Mouse (Mus musculus) forebrain, embryonic 16.5 days (tissue): Measurements from ENCODE around the gene Olfr1066. TPM values are rescaled to one million over a fixed set of nuclear protein-coding genes. Genes with fewer than 3 reads are reported as not detected.
"Not testable (repeated sequence)": the region's sequence is repeated elsewhere in the genome, so short reads cannot be mapped to it uniquely, and the experiment has no call there.

ENCODE experiments used
- ATAC-seq: fragments of 200-750 bp; cut with Nextera tagmentation; 2 replicates; pipeline ENCODE4 v1.8.0; 2017; ENCODE audit warnings: mild to moderate bottlenecking, moderate library complexity
- H3K27ac ChIP-seq: fragments of 300-500 bp; sonication (generic); 2 replicates; pipeline ENCODE4 v1.5.1; 2014; ENCODE audit warnings: low read length, control low read depth
- H3K27me3 ChIP-seq: fragments of 300-500 bp; sonication (generic); replicated peaks from 2 replicates; pipeline ENCODE4 v1.6.1; 2014; ENCODE audit warnings: low read length; ENCODE audit not compliant: control insufficient read depth, insufficient read depth
- H3K36me3 ChIP-seq: fragments of 300-500 bp; sonication (generic); 2 replicates; pipeline ENCODE4 v1.6.1; 2014; ENCODE audit not compliant: control insufficient read depth, insufficient read depth
- H3K4me1 ChIP-seq: fragments of 300-500 bp; sonication (generic); replicated peaks from 2 replicates; pipeline ENCODE4 v1.6.1; 2014; ENCODE audit warnings: low read length; ENCODE audit not compliant: control insufficient read depth, insufficient read depth
- H3K4me2 ChIP-seq: fragments of 300-500 bp; sonication (generic); 2 replicates; pipeline ENCODE4 v1.6.1; 2014; ENCODE audit warnings: mild to moderate bottlenecking, low read length, control low read depth
- H3K4me3 ChIP-seq: fragments of 300-500 bp; sonication (generic); replicated peaks from 2 replicates; pipeline ENCODE4 v1.5.1; 2014; ENCODE audit warnings: mild to moderate bottlenecking, low read length, control low read depth
- H3K9ac ChIP-seq: fragments of 300-500 bp; sonication (generic); replicated peaks from 2 replicates; pipeline ENCODE4 v1.6.1; 2014; ENCODE audit warnings: low read depth, low read length, control low read depth
- H3K9me3 ChIP-seq: fragments of 300-500 bp; sonication (generic); 2 replicates; pipeline ENCODE4 v1.6.1; 2016; ENCODE audit warnings: low read length; ENCODE audit not compliant: control insufficient read depth
- WGBS: fragments of 180-500 bp; shearing (Covaris S2); extraction: QIAGEN DNeasy Blood & Tissue Kit; methylation state at CpG from one replicate; pipeline ENCODE4 v1.1.7; 2014; 5-methylcytosine and 5-hydroxymethylcytosine counted together
- polyA plus RNA-seq: library from polyadenylated mRNA; unstranded; fragments of >200 nt; fragmentation: Nextera tagmentation; extraction: Ambion mirVana; gene quantifications from 2 replicates; pipeline ENCODE4 v1.2.1, GENCODE M21; 2015

The Olfr1066 gene
- polyA plus RNA-seq = not detected in 2 replicates

DNA sequence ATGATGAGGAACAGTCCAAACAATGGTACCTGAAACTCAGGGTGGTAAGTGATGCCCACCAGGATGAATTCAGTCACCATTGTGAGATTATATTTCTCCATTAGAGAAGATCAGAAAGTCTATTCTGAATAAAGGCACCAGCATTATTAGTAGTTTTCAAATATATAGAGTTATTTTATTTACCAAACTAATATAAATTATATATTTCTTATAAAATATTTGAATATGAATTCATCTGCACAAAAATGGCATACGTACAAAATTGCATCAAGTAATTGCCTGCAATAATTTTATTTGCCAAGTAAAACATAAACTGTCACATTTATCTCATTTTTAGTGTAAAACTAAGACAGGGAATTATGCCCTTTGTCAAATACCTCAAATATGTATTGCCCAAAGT, at the start of gene Olfr1066:
Gene Olfr1066 (minus strand): TSS at position 101 of the 400 bp plus-strand sequence.
- WGBS = 91% methylated on average over 1 of the region's 1 CpGs
- Histone ChIP-seq H3K9ac (no peak within 1 kb of the TSS), H3K4me2 (no peak within 1 kb of the TSS)

DNA sequence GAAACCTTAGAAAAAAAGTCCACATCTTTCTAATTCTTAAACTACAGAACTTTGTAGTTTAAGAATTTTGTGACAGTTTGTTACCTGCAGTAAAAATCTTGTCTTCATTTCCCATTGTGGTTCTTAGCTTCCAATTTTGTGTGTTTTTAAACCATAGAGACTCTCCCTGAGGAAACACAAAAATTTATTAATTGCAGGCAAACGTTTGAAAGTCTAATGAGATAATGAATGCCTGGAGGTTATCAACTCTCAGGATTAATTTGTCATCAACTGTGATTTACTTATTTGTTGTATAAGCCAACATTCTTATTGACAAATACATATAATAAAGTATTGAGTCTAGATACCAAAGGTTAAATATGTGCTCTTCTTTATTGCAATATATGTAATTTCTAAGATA, 31.2 kb upstream of the Olfr1066 start, which contains the start of gene Olfr228:
Gene Olfr228 (minus strand): TSS at position 101 of the 400 bp plus-strand sequence.
- WGBS = 48% methylated on average over 1 of the region's 1 CpGs
- Histone ChIP-seq H3K9ac (no peak within 1 kb of the TSS), H3K4me2 (no peak within 1 kb of the TSS), H3K27ac (no peak within 1 kb of the TSS), H3K4me3 (no peak within 1 kb of the TSS), H3K9me3 (no peaks in the 10 kb centered on the region), H3K36me3 (no peaks in the 10 kb centered on the region), H3K4me1 (no peaks in the 10 kb centered on the region), H3K27me3 (no peaks in the 10 kb centered on the region)
- ATAC-seq = no peak

More for the DNA sequence above, at the start of gene Olfr1066:
- Histone ChIP-seq H3K27ac (no peak within 1 kb of the TSS), H3K4me1 (no peaks in the 10 kb centered on the region), H3K27me3 (no peaks in the 10 kb centered on the region), H3K9me3 (no peaks in the 10 kb centered on the region), H3K4me3 (no peak within 1 kb of the TSS), H3K36me3 (no peaks in the 10 kb centered on the region)
- ATAC-seq = no peak

DNA sequence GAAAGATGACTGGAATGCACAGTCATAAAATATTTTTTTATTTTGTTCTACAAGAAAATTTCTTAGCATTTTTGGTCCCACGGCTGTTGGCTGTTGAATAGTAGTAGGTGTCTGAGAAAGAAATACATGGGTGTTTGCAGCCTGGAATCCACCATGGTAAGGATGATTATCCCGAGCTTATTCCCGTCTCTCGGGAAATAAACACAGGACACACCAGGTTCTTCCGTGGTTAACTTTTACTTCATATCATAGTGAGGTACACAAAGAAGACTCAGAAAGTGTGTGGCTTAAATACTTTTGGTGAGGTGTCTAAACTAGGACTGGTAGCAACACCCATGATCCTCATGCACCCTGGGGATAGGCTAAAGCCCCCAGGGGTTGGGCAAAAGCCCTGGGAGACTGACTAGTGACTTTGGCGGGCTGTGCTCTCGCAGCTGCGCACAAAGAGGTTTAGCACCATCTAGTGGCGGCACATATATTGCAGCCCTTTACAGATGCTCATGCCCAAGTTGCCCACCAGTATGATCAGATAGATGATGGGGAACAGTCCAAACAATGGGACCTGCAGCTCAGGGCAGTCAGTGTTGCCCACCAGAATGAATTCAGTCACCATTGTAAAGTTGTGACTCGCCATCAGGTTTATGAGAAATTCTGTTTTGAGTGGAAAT, 8.5 kb upstream of the Olfr1066 start:
- Histone ChIP-seq H3K9me3 (no peaks in the 10 kb centered on the region), H3K36me3 (no peaks in the 10 kb centered on the region), H3K27ac (no peak overlapping the region), H3K4me2 (peak overlapping the region; percentile 23; the same call in 1 of the 2 replicates), H3K4me3 (no peak overlapping the region), H3K9ac (no peak overlapping the region), H3K27me3 (no peaks in the 10 kb centered on the region), H3K4me1 (no peaks in the 10 kb centered on the region)
- ATAC-seq = peak; percentile 77
- 41% methylated on average over 10 of the region's 10 CpGs for WGBS

DNA sequence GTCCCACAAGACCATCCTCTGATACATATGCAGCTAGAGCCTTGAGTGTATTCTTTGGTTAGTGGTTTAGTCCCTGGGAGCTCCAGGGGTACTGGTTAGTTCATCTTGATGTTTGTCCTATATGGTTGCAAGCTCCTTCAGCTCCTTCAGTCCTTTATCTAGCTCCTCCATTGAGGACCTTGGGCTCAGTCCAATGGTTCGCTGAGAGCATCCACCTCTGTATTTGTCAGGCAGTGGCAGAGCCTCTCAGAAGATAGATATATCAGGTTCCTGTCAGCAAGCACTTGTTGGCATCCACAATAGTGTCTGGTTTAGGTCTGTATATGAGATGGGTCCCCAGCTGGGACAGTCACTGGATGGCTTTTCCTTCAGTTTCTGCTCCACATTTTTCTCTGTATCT, 4.4 kb upstream of the Olfr1066 start:
- H3K27me3 ChIP-seq = no peaks in the 10 kb centered on the region
- WGBS = 83% methylated on average over 1 of the region's 1 CpGs
- H3K4me1 ChIP-seq = no peaks in the 10 kb centered on the region
- no peaks in the 10 kb centered on the region for H3K9me3 ChIP-seq
- no peaks in the 10 kb centered on the region for H3K36me3 ChIP-seq
- no peak overlapping the region for H3K27ac ChIP-seq
- no peak overlapping the region for H3K4me2 ChIP-seq
- ATAC-seq = no peak
- no peak overlapping the region for H3K4me3 ChIP-seq
- no peak overlapping the region for H3K9ac ChIP-seq

DNA sequence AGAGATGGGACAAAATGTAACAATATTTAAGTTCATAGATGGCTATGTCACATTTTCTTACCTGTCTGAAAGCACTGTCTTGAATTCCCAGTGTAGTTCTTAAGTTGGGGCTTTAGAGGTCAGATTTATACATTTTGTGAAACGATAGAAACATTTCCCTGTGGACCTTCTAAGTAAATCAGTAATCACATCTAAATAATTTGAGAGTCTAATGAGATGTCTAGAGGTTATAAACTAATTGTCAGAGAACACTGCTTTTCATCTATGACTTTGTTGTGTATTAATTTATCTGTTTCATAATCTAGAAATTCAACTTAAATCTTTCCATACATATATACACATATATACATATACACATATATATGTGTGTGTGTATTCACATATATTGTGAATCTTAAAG, 5.6 kb downstream of the Olfr1066 start, which contains the start of gene Olfr1065:
Gene Olfr1065 (minus strand): TSS at position 101 of the 400 bp plus-strand sequence.
- H3K27me3 ChIP-seq, H3K4me3 ChIP-seq, H3K27ac ChIP-seq, H3K4me2 ChIP-seq, H3K36me3 ChIP-seq, H3K9me3 ChIP-seq, H3K9ac ChIP-seq, H3K4me1 ChIP-seq, ATAC-seq: not testable (repeated sequence)
- no CpG with 5 or more reads among the region's 1 CpGs for WGBS

DNA sequence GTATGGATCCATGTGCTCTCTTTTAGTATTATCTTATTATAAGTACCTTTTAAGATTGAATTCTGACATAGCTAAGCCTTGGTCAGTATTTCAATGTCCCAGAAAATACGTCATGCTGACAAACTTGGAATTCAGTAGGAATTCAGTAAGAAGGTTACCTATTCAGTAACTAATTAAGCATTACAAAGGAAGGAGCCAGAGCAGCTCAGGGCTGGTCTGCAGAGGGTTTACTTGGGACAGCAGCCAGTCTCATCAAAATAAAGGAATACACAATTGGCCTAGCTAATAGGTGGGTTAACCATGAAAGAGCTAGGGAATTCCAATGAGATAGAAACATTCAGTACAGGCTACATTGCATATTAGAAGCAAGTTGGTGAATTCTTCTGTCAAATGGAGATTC, 14.0 kb downstream of the Olfr1066 start:
- H3K4me2 ChIP-seq, H3K4me3 ChIP-seq, H3K4me1 ChIP-seq, H3K9me3 ChIP-seq, ATAC-seq, H3K27me3 ChIP-seq, H3K27ac ChIP-seq, H3K36me3 ChIP-seq, H3K9ac ChIP-seq: not testable (repeated sequence)
- 24% methylated on average over 1 of the region's 1 CpGs for WGBS

DNA sequence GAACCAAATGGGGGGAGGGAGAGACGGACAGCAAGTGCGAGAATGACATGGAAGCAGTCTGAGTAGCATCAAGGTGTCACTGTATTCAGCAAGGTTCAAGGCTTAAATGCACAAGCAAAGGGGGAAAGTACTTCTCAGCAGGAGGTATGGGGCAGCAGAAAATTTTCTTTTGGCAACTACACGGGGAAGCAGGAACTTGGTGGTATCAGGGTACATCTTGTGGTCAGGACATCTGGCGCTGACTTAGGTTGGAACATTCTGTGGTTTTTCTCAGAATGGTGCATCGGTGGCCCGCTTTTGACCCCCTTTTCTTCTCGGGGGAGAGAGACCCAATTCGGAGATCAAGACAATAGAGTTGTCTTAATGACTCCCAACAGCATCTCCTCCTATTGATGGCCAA, 27.6 kb downstream of the Olfr1066 start:
- H3K27ac ChIP-seq, H3K4me1 ChIP-seq, H3K27me3 ChIP-seq, H3K36me3 ChIP-seq, H3K9me3 ChIP-seq, H3K4me2 ChIP-seq, H3K4me3 ChIP-seq, H3K9ac ChIP-seq, ATAC-seq: not testable (repeated sequence)
- WGBS = 95% methylated on average over 8 of the region's 8 CpGs

DNA sequence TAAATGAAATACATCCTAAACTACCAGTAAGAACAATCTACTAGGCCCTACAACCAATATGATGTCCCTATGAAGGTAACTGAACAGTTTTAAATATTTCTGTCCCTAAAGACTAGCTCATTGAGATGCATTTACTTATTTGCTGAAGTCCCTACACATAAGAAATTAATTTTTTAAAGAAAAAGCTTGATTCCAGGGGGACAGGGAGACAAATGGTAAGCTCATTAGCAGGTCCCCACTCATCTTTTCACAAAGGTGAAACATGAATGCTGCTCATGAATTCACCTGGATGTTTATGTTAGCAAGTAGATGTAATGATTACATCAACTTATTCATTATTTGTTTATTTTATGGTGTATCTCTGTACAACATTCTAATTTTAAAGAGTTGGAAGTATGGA, 29.4 kb downstream of the Olfr1066 start, which contains the start of gene Olfr1062:
Gene Olfr1062 (minus strand): TSS at position 101 of the 400 bp plus-strand sequence.
- not testable (repeated sequence) for H3K36me3 ChIP-seq, H3K27ac ChIP-seq, H3K4me1 ChIP-seq, H3K27me3 ChIP-seq, ATAC-seq, H3K9me3 ChIP-seq, H3K9ac ChIP-seq, H3K4me2 ChIP-seq, H3K4me3 ChIP-seq

DNA sequence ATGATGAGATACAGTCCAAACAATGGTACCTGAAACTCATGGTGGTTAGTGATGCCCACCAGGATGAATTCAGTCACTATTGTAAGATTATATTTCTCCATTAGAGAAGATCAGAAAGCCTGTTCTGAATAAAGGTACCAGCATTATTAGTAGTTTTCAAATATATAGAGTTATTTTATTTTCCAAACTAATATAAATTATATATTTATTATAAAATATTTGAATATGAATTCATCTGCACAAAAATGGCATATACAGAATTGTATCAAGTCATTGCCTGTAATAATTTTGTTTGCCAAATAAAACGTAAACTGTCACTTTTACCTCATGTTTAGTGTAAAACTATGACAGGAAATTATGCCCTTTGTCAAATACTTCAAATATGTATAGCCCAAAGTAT, 42.1 kb downstream of the Olfr1066 start, which contains the start of gene Olfr1061:
Gene Olfr1061 (minus strand): TSS at position 101 of the 400 bp plus-strand sequence.
- H3K9me3 ChIP-seq = no peaks in the 10 kb centered on the region
- no peaks in the 10 kb centered on the region for H3K4me1 ChIP-seq
- H3K4me2 ChIP-seq = no peak within 1 kb of the TSS
- no peaks in the 10 kb centered on the region for H3K36me3 ChIP-seq
- H3K9ac ChIP-seq = no peak within 1 kb of the TSS
- no peaks in the 10 kb centered on the region for H3K27me3 ChIP-seq
- no peak within 1 kb of the TSS for H3K27ac ChIP-seq
- 80% methylated on average over 1 of the region's 1 CpGs for WGBS
- H3K4me3 ChIP-seq = no peak within 1 kb of the TSS
- no peak for ATAC-seq
